Mouse (Mus musculus): ENCODE measurements around the gene M6pr.

- no peak for TF ChIP-seq CTCF (IDR thresholded peaks at IDR 0.05; ENCODE audit: control insufficient read depth, insufficient read depth, insufficient read length)
- no peak for TF ChIP-seq MAX (IDR thresholded peaks at IDR 0.05)
- no peak for TF ChIP-seq USF1 (IDR thresholded peaks at IDR 0.05; ENCODE audit: low read depth)
- no peak for TF ChIP-seq FOSL1 (IDR thresholded peaks at IDR 0.05; ENCODE audit: insufficient read depth, low read length, poor library complexity, severe bottlenecking)
- TF ChIP-seq MYOG (IDR thresholded peaks at IDR 0.05; ENCODE audit: control insufficient read depth, extremely low read depth, insufficient read length) = no peak
Observed at GRCm38 (mm10) chr6:122291735-122292134, 16.8 kb upstream of the M6pr start.

Measured in C2C12 (cell line).